Mouse (Mus musculus): ENCODE measurements at regions not wholly inside any gene's neighbourhood (a gene's known extent, or its start where the extent isn't known, plus 50 kb on each side); places are given as distances from the start of the nearest gene placed in this dataset.

- H3K27me3 ChIP-seq (ENCODE audit: low read depth, poor library complexity, severe bottlenecking): no peaks in the 10 kb centered on the region
- no peak overlapping the region for H3K4me3 ChIP-seq
- DNase-seq (ENCODE audit: low spot score): no peak
- 83% methylated on average over 4 of the region's 4 CpGs for WGBS
- no peaks in the 10 kb centered on the region for H3K36me3 ChIP-seq
- H3K9me3 ChIP-seq (replicated peaks): no peaks in the 10 kb centered on the region
- H3K4me1 ChIP-seq: no peaks in the 10 kb centered on the region; the same call in 1 of the 2 replicates
- no peak overlapping the region for H3K27ac ChIP-seq
Observed at GRCm38 (mm10) chr11:90088473-90088872, 58.3 kb downstream of the Tmem100 start.

GRCm38 (mm10) chr11:90094052-90094451 lies 63.9 kb downstream of the Tmem100 start:
- no peaks in the 10 kb centered on the region for H3K9me3 ChIP-seq (replicated peaks)
- DNase-seq (ENCODE audit: low spot score): no peak
- no peaks in the 10 kb centered on the region for H3K27me3 ChIP-seq (ENCODE audit: low read depth, poor library complexity, severe bottlenecking)
- H3K27ac ChIP-seq: no peak overlapping the region
- no peak overlapping the region for H3K4me3 ChIP-seq
- no peaks in the 10 kb centered on the region for H3K36me3 ChIP-seq
- H3K4me1 ChIP-seq: peaks cover 5% of the 10 kb centered on the region
- WGBS: 86% methylated on average over 7 of the region's 7 CpGs

GRCm38 (mm10) chr11:90094700-90095355 lies 64.7 kb downstream of the Tmem100 start:
- no peak overlapping the region for H3K4me3 ChIP-seq
- no peaks in the 10 kb centered on the region for H3K27me3 ChIP-seq (ENCODE audit: low read depth, poor library complexity, severe bottlenecking)
- DNase-seq (ENCODE audit: low spot score): no peak
- 86% methylated on average over 7 of the region's 7 CpGs for WGBS
- peaks cover 12% of the 10 kb centered on the region for H3K4me1 ChIP-seq
- H3K9me3 ChIP-seq (replicated peaks): no peaks in the 10 kb centered on the region
- no peak overlapping the region for H3K27ac ChIP-seq
- no peaks in the 10 kb centered on the region for H3K36me3 ChIP-seq

DNA sequence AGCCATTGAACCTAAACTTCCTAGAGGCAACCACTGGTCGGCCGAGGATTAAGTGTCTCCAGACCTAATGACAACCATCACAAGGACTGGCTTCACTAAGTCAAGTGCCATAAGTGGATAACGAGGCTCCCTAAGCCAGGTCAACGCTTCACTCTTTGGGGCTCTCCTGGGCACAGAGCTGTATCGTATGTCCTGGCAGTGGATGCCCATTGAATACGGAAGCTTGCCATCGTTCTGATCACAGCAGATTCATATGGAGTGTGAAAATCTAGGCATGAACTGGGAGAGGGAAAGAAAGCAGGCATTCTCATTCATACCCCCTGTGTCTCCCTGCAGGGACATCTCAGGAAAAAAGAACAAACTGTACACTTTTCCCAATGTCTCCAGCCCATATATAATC lies 68.3 kb downstream of the Tmem100 start:
- H3K4me3 ChIP-seq: no peak overlapping the region
- DNase-seq (ENCODE audit: low spot score): no peak
- H3K27ac ChIP-seq: no peak overlapping the region
- WGBS: 63% methylated on average over 7 of the region's 7 CpGs
- H3K9me3 ChIP-seq (replicated peaks): no peaks in the 10 kb centered on the region
- H3K27me3 ChIP-seq (ENCODE audit: low read depth, poor library complexity, severe bottlenecking): no peaks in the 10 kb centered on the region
- H3K36me3 ChIP-seq: no peaks in the 10 kb centered on the region
- H3K4me1 ChIP-seq: peaks cover 20% of the 10 kb centered on the region

DNA sequence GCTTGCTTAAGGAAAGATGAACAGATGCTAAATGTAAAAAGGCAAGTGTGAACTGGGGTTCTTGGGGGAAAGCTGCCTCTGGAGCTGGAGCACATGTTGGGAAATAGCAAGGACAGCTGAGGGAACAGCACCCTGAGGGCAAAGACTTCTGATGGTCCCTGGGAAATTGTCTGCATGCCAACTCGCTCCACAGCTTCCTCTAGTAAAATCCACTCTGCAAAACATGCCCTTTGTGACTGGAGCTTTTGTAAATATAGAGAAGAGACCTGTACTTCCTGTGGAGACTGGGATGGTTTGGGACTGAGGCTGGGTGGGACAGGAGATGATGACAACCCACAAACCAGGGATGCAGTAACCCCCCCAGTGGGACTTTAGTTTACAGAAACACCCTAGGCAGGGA lies 69.0 kb downstream of the Tmem100 start:
- no peak for DNase-seq (ENCODE audit: low spot score)
- no peak overlapping the region for H3K4me3 ChIP-seq
- peaks cover 21% of the 10 kb centered on the region for H3K4me1 ChIP-seq
- no peak overlapping the region for H3K27ac ChIP-seq
- WGBS: 65% methylated on average over 1 of the region's 1 CpGs
- H3K36me3 ChIP-seq: no peaks in the 10 kb centered on the region
- no peaks in the 10 kb centered on the region for H3K27me3 ChIP-seq (ENCODE audit: low read depth, poor library complexity, severe bottlenecking)
- H3K9me3 ChIP-seq (replicated peaks): no peaks in the 10 kb centered on the region

DNA sequence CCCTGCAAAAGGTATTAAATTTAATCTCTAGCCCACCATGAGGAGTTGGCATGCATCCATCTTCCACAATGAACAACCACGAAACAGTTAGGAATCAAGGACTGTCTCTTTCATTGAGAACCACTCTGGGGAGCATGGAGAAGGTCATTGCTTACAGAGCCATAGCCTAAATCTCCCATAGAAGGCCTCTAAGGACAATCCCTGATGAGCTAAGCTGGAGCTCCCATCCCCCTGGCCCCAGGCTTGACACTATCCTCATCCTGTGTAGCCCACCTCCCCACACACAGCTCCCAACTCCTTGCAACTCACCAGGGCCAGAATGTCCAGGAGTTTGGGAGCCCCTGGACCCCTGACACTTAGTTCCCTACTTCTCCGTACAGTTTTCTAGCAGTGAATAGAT lies 70.0 kb downstream of the Tmem100 start:
- H3K9me3 ChIP-seq (replicated peaks): no peaks in the 10 kb centered on the region
- no peak overlapping the region for H3K27ac ChIP-seq
- H3K27me3 ChIP-seq (ENCODE audit: low read depth, poor library complexity, severe bottlenecking): no peaks in the 10 kb centered on the region
- peaks cover 21% of the 10 kb centered on the region for H3K4me1 ChIP-seq
- H3K4me3 ChIP-seq: no peak overlapping the region
- no peaks in the 10 kb centered on the region for H3K36me3 ChIP-seq
- WGBS: 94% methylated on average over 2 of the region's 2 CpGs
- DNase-seq (ENCODE audit: low spot score): no peak

DNA sequence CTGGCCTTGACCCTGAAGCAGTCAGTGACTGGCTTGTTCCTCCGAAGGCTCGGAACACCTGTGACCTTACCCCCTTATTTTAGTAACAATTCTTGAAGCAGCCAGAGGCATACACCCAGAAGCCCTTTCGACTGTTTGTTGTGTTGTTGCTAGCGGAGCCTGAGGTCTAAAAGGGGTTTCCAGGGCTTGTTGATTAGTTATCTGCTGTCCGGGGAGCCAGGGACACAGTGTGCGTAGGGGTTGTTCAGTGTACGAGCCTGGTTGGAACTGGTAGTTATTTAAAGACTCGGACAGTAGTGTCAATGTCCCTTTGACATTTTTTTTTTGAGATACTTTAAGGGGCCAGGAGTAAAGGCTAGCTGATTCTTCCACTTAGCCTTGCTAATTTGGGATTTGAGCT lies 71.1 kb downstream of the Tmem100 start:
- Histone ChIP-seq H3K9me3 (replicated peaks) (no peaks in the 10 kb centered on the region), H3K27me3 (ENCODE audit: low read depth, poor library complexity, severe bottlenecking) (no peaks in the 10 kb centered on the region), H3K4me1 (peaks cover 31% of the 10 kb centered on the region), H3K27ac (no peak overlapping the region), H3K36me3 (no peaks in the 10 kb centered on the region), H3K4me3 (no peak overlapping the region)
- 74% methylated on average over 8 of the region's 8 CpGs for WGBS
- DNase-seq (ENCODE audit: low spot score): no peak

DNA sequence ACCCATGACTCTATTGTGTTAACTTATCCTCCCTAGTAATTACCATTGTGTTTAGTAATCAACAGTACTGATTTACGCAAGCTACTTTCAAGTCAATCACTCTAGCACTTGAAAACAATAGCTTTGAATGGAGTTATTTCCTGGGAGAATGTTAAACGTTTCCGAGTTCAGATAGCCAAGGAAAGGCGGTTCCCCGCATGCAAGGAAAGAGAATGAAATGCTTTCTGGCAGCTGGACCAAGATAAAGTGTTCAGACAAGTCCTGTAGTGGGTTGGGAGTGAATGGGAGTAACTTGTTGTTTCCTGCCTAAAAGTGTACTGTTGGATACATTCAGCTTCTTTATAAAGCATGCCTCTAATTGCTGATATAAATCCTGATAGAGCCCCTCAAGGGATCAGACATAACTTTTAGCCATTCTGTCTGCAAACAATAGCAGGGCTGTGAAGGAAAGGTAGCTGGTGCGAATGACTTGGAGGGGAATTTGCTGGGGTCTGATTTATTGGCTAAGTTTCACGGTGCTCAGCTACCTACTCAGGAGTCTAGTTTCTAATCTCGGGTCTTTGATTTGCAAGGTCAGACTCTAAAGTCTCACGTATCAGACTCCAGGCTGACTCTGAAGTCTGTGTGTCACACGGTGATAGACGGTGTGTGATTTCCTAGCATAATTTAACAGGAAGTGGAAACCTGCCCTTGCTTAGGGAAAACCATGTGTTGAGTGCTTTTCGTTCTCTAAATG lies 76.1 kb downstream of the Tmem100 start:
- WGBS: 31% methylated on average over 12 of the region's 12 CpGs
- H3K27ac ChIP-seq: peak overlapping the region; percentile 66; the same call in 1 of the 2 replicates
- H3K27me3 ChIP-seq (ENCODE audit: low read depth, poor library complexity, severe bottlenecking): no peaks in the 10 kb centered on the region
- H3K4me3 ChIP-seq: no peak overlapping the region
- DNase-seq (ENCODE audit: low spot score): peak; percentile 50
- no peaks in the 10 kb centered on the region for H3K36me3 ChIP-seq
- peaks cover 30% of the 10 kb centered on the region for H3K4me1 ChIP-seq
- no peaks in the 10 kb centered on the region for H3K9me3 ChIP-seq (replicated peaks)

GRCm38 (mm10) chr11:90109681-90110111 lies 77.8 kb upstream of the Gm45716 start:
- peaks cover 25% of the 10 kb centered on the region for H3K4me1 ChIP-seq
- H3K27me3 ChIP-seq (ENCODE audit: low read depth, poor library complexity, severe bottlenecking): no peaks in the 10 kb centered on the region
- no peak overlapping the region for H3K27ac ChIP-seq
- H3K36me3 ChIP-seq: no peaks in the 10 kb centered on the region
- 36% methylated on average over 2 of the region's 2 CpGs for WGBS
- DNase-seq (ENCODE audit: low spot score): no peak
- H3K4me3 ChIP-seq: no peak overlapping the region
- H3K9me3 ChIP-seq (replicated peaks): no peaks in the 10 kb centered on the region

DNA sequence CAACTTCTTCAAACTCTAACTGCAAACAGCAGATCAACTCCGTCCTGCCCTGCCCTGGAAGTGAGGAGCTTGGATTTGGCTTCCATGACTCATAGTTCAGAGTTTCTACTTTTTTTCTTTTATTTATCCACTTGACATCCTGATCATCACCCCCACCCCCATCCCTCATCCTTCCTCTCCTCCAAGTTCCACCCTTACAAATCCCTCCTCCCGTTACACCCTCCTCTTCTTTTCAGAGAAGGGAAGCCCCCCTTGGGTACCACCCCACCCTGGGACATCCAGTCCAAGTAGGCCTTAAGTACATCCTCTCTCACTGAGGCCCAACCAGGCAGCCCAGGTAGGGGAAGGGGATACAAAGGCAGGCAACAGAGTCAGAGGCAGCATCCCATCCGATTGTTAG lies 77.3 kb upstream of the Gm45716 start:
- DNase-seq (ENCODE audit: low spot score): no peak
- H3K4me1 ChIP-seq: peaks cover 25% of the 10 kb centered on the region
- H3K36me3 ChIP-seq: no peaks in the 10 kb centered on the region
- 84% methylated on average over 3 of the region's 3 CpGs for WGBS
- H3K4me3 ChIP-seq: no peak overlapping the region
- no peaks in the 10 kb centered on the region for H3K27me3 ChIP-seq (ENCODE audit: low read depth, poor library complexity, severe bottlenecking)
- no peaks in the 10 kb centered on the region for H3K9me3 ChIP-seq (replicated peaks)
- no peak overlapping the region for H3K27ac ChIP-seq

- WGBS: 92% methylated on average over 7 of the region's 7 CpGs
- no peak for DNase-seq (ENCODE audit: low spot score)
- H3K4me1 ChIP-seq: peaks cover 15% of the 10 kb centered on the region
- H3K9me3 ChIP-seq (replicated peaks): no peaks in the 10 kb centered on the region
- no peak overlapping the region for H3K4me3 ChIP-seq
- H3K27me3 ChIP-seq (ENCODE audit: low read depth, poor library complexity, severe bottlenecking): no peaks in the 10 kb centered on the region
- no peak overlapping the region for H3K27ac ChIP-seq
- no peaks in the 10 kb centered on the region for H3K36me3 ChIP-seq
Observed at GRCm38 (mm10) chr11:90112174-90112573, 75.3 kb upstream of the Gm45716 start.

GRCm38 (mm10) chr11:90116676-90117663 lies 70.5 kb upstream of the Gm45716 start:
- no peaks in the 10 kb centered on the region for H3K9me3 ChIP-seq (replicated peaks)
- WGBS: 65% methylated on average over 20 of the region's 20 CpGs
- no peak overlapping the region; the same call in 1 of the 2 replicates for H3K27ac ChIP-seq
- peaks cover 17% of the 10 kb centered on the region for H3K4me1 ChIP-seq
- no peaks in the 10 kb centered on the region for H3K36me3 ChIP-seq
- H3K4me3 ChIP-seq: no peak overlapping the region
- H3K27me3 ChIP-seq (ENCODE audit: low read depth, poor library complexity, severe bottlenecking): no peaks in the 10 kb centered on the region
- no peak for DNase-seq (ENCODE audit: low spot score)
